Mouse (Mus musculus) left cerebral cortex, adult 18-20 months (tissue): Measurements from ENCODE around the gene Gpc6. TPM values are rescaled to one million over a fixed set of nuclear protein-coding genes. Genes with fewer than 3 reads are reported as not detected.

ENCODE experiments used
- DNase-seq, 2 experiments: peaks; one replicate each; pipeline ENCODE4 v3.0.0; 2021 to 2022; ENCODE audit warnings: low spot score in 2 of 2, mixed read lengths in 1 of 2
- total RNA-seq, 2 experiments: library from RNA; stranded (reverse); gene quantifications; 2 replicates each; pipeline ENCODE4 v1.2.3; 2021

The Gpc6 gene
- total RNA-seq, 2 experiments from 2014 or later, result 12.4 to 12.8 TPM

DNA sequence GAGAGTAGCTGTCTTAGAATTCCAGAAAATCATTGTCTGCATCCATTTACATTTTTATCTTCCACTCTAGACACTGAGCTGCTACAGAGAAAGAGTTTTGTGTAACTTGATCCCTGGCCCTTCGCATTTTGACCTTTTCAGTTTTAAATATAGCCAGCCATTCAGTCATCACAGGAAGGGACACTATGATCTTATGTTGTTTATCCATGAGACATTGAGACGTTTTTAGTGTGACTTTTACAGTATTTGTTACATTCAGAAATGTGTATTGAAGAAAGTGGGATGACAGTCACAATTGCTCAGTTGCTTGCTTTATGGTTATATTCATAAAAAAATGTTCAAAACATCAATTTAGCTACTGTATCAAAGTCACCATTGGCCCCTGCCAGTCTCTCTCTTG, 130.0 kb downstream of the Gpc6 start:
- DNase-seq, result no peak

DNA sequence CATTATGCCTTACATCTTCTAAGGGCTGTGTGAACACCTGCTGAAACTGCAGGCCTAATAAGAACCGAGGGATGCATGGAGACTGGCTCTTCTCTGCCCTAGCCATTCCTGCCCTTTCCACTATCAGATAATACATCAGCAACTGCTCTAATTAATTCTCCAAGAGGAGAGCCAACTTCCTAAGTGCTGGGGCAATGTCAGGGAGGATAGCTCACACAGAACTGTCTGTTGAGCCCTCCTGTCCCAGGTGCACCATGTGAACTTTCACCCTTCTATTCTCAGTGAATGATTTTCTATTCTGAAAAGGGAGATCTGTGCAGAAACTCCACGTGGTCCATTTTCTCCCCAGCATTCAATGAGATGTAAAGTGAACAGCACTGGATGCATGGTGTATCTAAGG, 136.0 kb downstream of the Gpc6 start:
- no peak for DNase-seq

DNA sequence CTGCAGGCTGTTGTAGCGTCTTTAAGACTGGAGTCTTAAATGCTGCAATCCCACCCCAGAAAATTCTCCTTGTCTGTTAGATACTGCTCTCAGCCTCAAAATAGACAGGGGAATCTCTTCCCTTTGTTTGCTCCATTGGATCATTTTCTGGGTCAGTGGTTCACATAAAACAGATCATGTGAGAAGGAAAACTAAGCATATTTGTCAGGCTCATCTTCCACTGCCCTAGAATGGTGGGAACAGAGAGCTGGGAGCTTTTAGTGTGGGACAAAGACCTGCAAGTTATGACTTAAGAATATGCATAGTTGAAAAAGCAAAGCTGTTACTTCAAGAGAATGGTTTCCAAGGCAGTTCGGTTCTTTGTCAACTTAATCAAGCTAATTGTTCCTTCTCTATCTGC, 136.4 kb downstream of the Gpc6 start:
- no peak for DNase-seq

- no peak for DNase-seq
Measured at GRCm38 (mm10) chr14:117068179-117068578, 143.1 kb downstream of the Gpc6 start.

DNA sequence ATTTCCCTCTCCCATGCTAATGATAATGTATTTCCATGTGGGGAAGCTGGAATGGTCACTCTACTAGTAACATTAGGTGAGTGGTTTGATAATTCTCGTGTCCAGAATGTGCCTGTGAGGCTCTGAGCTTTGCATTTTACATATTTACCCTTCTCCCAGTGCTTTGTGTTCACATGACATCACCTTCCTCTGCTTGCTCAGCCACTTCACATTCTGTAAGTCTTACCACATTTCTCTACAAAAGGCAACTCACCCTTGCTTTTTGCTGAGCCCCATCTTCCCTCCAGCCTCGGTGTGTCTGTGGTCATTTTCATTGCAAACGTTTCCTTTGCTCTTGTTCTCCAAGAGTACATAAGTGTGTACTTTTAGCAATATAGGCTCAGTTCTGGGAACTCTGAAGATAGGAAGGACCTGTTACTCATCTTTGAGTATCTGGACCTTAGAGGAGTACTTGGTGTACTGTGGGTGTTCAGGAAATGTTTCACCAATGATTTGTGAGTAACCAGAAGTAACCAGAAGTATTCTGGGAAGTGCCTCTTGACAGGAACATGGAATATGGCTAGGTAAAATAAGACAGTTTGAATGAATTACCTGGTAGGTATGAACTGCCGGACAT, 145.5 kb downstream of the Gpc6 start:
- DNase-seq, result no peak

DNA sequence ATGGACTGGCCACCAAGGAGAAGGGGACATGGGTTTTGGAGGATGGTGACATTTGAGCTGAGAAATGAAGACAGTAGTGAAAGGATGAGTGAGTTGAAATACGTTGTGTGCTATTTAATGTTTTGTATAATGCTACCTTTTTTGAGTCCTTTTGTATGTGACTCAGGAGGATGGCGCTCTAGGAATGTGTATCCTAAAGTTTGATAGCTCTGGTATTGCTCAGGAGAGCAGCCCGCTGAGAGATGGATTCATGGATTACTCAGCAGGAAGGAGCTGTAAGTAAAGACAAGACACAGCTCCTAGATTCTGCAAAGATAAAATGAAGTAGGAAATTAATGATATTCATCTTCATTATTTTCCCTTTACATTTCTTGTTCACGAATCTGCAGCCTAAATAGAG, 168.5 kb downstream of the Gpc6 start:
- no peak for DNase-seq

DNA sequence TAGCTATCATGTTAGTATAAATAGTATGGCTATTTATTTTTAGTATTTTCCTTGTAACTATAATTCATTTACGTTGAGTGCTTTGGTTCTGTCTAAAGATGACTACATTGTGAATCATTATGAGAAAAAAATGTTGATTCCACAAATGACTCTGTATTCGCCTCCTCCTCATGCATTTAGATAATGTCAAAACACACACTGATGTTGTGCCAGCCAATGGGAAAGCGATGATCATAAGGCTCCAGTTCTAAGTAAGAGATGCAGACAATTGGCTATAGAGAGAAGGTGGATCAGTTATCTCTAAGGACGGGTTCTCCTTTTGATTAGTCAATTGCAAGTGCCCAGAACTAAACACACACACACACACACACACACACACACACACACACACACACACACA, 181.8 kb downstream of the Gpc6 start:
- DNase-seq, result peak in 1 of 2 experiments; percentile 12

DNA sequence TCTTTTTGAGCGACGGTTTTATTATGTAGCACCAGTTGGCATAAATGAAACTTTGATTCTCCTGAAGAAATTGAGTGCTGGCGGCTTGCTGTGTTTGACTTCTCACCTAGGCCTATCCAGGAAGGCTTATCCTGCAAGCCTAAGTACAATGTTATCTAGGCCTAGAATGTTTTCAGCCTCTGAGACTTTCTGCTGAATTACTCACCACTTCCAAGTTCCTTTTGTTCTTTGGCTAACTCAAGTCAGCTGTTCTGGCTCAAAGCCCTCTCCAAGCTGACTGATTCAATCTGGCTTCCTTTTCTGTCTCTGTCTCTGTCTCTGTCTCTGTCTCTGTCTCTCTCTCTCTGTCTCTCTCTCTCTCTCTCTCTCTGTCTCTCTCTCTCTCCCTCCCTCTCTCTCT, 188.0 kb downstream of the Gpc6 start:
- DNase-seq, result no peak

DNA sequence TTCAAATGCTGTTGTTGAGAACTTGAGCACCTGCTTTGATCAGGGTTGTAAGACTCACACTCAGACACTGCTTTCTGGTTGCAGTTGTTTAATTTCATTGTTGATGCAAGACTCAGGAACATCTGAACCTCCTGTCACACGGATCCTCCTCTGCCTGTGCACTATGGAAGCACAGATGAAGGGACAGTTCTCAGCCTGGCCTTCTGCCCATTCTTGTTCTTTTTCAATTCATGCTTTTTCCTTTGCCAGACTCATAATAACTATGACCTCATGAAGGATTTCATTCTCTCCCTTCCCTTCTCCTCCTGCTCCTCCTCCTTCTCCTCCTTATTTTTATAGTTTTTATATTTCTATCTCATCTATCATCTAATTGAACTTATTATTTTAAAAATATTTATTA, 196.9 kb downstream of the Gpc6 start:
- DNase-seq, result no peak

DNA sequence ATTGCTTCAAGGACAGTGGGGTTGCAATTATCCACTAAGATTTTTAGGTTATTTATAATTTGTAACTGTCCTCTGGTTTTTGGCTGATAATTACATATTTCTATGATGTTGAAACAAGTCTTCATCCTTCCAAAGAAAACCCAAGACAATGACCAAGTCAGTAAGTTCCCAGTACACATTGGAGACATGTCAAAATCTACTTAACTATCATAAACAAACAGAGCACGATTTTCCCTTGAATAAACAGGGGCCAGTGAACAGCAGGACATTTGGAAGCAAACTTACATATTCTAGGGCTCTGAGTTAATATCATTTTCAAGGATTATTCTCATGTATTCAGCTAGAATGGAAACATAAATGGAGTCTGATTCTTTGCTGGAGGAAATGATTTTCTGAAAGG, 205.2 kb downstream of the Gpc6 start:
- DNase-seq, result no peak

DNA sequence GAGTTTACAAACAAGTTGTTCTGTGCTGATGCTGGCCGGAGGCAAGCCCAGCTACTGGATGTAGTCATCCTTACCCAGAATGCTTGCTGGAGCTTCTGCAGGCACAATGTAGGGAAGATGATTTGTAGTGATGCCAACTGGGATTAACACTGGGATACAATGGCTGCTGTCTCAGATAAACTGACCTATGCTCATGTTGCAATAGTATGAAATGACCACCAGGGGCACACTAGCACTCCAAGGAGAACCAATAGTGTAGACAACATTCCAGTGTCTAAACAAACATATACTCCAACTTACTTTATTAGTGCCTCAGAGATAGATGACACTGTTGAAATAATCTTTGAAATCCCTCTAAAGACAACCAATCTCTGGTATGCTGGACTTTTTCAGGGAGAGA, 206.2 kb downstream of the Gpc6 start:
- no peak for DNase-seq

DNA sequence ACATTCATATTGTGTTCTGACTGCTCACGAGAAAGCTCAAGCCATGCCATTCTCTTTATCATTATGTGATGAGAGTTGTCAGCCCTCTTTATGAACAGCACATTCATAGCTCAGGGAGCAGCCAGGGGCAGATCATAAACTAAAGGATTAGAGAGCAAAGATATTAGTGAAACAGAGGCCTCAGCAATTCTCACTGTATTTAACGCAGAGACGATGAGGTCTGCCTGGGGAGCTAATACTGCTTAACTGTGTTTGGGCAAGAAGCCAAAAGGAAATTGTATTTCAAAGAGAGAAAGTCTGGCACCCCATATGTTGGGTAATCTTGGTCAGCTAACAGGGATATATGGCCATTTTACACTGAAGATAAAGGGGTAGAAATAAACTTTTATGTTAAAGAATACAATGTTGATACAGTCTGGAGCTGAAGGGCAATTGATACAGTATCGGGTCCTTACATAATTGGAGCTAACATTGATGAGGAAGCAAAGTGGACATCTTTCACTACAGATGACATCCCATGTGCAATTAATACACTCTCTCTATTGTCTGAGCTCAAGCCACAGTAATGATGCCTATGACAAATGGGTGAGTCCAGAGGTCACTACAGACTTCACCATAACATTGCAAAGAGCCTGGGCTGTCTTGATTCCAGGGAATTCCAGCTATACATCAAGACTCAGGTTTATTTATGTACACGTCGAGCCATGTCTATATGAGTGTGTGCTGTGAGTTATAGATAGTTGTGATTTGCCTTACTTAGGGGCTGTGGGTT, 216.1 kb downstream of the Gpc6 start:
- no peak for DNase-seq

DNA sequence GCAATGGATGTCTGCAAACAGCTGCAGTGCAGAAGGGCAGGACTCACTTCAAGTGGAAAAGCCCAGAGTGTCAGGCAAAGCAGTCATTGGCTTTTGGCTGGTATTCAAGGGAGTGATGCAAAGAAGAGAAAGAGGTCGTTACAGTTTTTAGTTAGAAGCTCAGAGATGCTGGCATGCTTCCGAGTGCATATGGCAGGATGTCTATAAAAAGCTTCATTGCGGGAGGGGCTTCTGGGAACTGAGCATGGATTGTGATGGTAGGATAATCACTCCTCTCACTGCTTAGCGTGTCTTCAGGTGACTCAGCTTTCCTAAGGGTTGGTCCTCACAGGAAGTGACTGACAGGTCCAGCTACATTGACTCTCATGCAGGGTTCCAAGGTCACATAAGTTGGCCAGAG, 221.0 kb downstream of the Gpc6 start:
- DNase-seq, result peak; percentile 5 to 24

DNA sequence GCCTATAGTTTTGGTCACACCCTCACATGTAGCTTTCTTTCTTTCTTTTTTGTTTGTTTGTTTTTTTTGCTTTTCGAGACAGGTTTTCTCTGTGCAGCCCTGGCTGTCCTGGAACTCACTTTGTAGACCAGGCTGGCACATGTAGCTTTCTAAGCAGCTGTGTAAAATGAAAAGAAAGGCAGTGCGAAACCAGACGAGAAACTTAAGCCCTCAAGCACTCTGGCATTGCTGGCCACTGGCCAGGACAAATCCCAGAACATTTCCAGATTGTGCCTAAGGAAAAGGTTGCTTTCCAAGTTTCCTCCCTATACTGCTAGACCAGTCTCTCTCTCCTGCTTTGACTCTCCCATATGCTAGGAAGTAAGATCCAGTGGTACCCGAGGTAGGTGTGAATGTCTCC, 221.6 kb downstream of the Gpc6 start:
- DNase-seq, result no peak

DNA sequence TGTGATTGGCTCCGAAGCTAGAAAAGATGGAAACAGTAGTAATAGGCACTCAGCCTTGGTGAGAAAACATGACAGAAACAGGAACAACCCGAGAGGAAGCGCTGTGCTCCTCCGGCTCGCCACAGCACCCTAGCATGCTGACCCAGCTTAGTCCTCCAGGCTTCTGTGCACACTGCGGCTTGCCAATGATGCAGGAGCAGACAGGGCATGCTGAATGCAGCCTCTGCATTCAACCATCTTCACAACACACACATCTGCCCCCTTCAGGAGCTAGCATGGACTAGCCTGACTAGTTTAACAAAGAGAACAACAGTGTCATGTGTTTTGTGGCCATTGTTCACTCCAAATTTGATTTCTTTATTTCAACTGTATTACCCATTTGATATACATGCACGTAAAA, 226.5 kb downstream of the Gpc6 start:
- DNase-seq, result no peak

DNA sequence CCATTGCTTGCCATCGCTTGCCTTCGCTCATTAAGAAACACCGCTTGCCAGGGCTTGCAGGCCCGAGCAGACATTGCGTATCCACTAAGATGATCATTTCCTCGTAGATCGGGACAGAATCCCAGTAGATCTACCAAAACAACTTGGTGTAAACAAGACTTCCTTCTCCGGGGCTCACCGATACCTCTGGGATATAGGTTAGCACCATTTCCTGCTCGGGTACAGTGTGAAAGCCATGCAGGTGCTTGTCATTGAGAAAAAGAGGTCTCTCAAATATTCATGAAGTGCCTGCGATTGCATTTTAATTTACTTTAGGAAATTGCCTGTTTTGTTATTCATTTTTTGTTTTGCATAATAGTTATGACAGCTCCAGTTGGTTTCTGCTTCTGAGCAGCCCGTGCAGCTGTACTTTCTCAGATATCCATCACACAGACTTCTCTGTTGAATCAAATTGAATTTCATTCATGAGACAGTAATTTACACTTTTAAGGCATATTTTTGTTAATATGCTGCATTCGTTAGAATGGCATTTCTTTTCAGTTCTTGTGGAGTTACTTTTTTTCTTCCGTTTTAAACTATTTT, 230.9 kb downstream of the Gpc6 start:
- no peak for DNase-seq

- no peak for DNase-seq
Measured at GRCm38 (mm10) chr14:117157426-117157825, 232.3 kb downstream of the Gpc6 start.

DNA sequence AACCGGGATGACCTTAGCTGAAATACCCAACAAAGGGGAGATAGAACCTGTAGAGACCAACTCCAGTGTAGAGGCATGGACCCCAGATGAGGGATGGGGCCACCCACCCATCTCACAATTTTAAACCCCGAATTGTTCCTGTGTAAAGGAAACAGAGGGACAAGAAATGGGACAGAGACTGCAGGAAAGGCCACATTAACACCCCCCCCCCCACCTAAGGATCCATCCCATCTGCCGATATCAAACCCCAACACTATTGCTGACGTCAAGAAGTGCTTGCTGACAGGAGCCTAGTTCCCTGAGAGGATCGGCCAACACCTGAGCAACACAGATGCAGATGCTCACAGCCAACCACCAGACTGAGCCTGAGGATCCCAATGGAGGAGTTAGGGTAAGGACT, 241.2 kb downstream of the Gpc6 start:
- no peak for DNase-seq

DNA sequence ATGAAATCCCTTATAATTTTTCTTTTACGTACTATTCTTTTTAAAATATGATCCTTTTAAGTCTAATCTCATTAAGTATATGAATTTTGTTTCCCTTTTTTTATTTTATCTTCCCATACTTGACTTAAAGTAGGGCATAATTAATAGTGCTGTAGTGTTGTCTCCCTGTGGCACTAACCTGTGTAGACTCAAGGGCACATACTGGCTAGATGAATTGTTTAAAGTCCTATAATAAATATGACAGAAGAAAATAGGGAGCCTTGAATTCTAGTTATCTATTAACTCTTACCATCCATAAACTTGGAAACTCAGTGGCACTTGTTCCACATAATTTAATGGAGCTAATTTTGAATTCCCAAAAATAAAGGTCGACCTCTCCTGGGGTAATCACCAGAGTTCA, 268.2 kb downstream of the Gpc6 start:
- DNase-seq, result no peak

- no peak for DNase-seq
Measured at GRCm38 (mm10) chr14:117202012-117202411, 276.9 kb downstream of the Gpc6 start.

GRCm38 (mm10) chr14:117203960-117204359, 278.8 kb downstream of the Gpc6 start:
- no peak for DNase-seq

- DNase-seq, result no peak
Measured at GRCm38 (mm10) chr14:117214373-117214772, 289.3 kb downstream of the Gpc6 start.

GRCm38 (mm10) chr14:117226920-117227319, 301.8 kb downstream of the Gpc6 start:
- DNase-seq, result no peak
